Mouse (Mus musculus): ENCODE data around the gene Ttc21b. TPM values are rescaled to one million over a fixed set of nuclear protein-coding genes. Genes with fewer than 3 reads are reported as not detected.

Ttc21b gene
- polyA plus RNA-seq, 1 experiment, result 1.3 TPM

GRCm38 (mm10) chr2:66140246-66140645, 116.2 kb downstream of the Ttc21b start:
- Histone ChIP-seq H3K36me3 (ENCODE audit: control insufficient read depth, insufficient read depth, low read length) (no peaks in the 10 kb centered on the region), H3K27me3 (ENCODE audit: control insufficient read depth, insufficient read depth, low read length) (no peaks in the 10 kb centered on the region), H3K27ac (ENCODE audit: insufficient read depth, low read length) (no peak overlapping the region), H3K4me3 (ENCODE audit: extremely low read depth, insufficient read depth, insufficient read length) (no peak overlapping the region), H3K4me1 (ENCODE audit: control insufficient read depth, insufficient read depth, insufficient read length) (no peaks in the 10 kb centered on the region)
- no peak for DNase-seq (ENCODE audit: low read depth in 1 of 2, low spot score in 2 of 2)
- no peak for TF ChIP-seq POLR2A (IDR thresholded peaks at IDR 0.05; ENCODE audit: low read depth, low read length)
- no peak for TF ChIP-seq CTCF (IDR thresholded peaks at IDR 0.05; ENCODE audit: extremely low read depth, insufficient read depth, insufficient read length, insufficient replicate concordance)
- 80% methylated on average over 4 of the region's 4 CpGs for WGBS

Other genes with a start within 250 kb of the Ttc21b start
- gene Galnt3, start 131.6 kb downstream of the Ttc21b start, polyA plus RNA-seq (2012; rRNA removed), result 1.0 and 1.8 TPM in 2 replicates
- not detected in 2 replicates for gene Scn1a, start 184.2 kb upstream of the Ttc21b start, polyA plus RNA-seq (2012; rRNA removed)